Mouse (Mus musculus) hindbrain, embryonic 13.5 days (tissue): ENCODE measurements around the gene Piga. TPM values are rescaled to one million over a fixed set of nuclear protein-coding genes. Genes with fewer than 3 reads are reported as not detected.

Source experiments
- ATAC-seq: fragments of 200-750 bp; cut with Nextera tagmentation; 2 replicates; pipeline ENCODE4 v1.8.0; 2017; ENCODE audit warnings: moderate TSS enrichment; ENCODE audit not compliant: low FRiP score
- H3K27ac ChIP-seq: fragments of 300-500 bp; sonication (generic); 2 replicates; pipeline ENCODE4 v1.5.1; 2015; ENCODE audit warnings: inconsistent platforms, mild to moderate bottlenecking, moderate library complexity
- H3K27me3 ChIP-seq: fragments of 300-500 bp; sonication (generic); 2 replicates; pipeline ENCODE4 v1.6.1; 2015; ENCODE audit warnings: mild to moderate bottlenecking, inconsistent platforms
- H3K36me3 ChIP-seq: fragments of 300-500 bp; sonication (generic); 2 replicates; pipeline ENCODE4 v1.6.1; 2015; ENCODE audit warnings: mild to moderate bottlenecking, inconsistent platforms
- H3K4me1 ChIP-seq: fragments of 300-500 bp; sonication (generic); replicated peaks from 2 replicates; pipeline ENCODE4 v1.6.1; 2015; ENCODE audit warnings: inconsistent platforms
- H3K4me2 ChIP-seq: fragments of 300-500 bp; sonication (generic); 2 replicates; pipeline ENCODE4 v1.6.1; 2015; ENCODE audit warnings: inconsistent platforms, mild to moderate bottlenecking, moderate library complexity
- H3K4me3 ChIP-seq: fragments of 300-500 bp; sonication (generic); 2 replicates; pipeline ENCODE4 v1.5.1; 2015; ENCODE audit warnings: mild to moderate bottlenecking, inconsistent platforms
- H3K9ac ChIP-seq: fragments of 300-500 bp; sonication (generic); 2 replicates; pipeline ENCODE4 v1.6.1; 2015; ENCODE audit warnings: mild to moderate bottlenecking, inconsistent platforms
- H3K9me3 ChIP-seq: fragments of 300-500 bp; sonication (generic); 2 replicates; pipeline ENCODE4 v1.6.1; 2016; ENCODE audit warnings: inconsistent platforms
- WGBS: fragments of 180-500 bp; shearing (Covaris S2); methylation state at CpG from one replicate; pipeline ENCODE4 v1.1.7; 2015; 5-methylcytosine and 5-hydroxymethylcytosine counted together
- polyA plus RNA-seq: library from polyadenylated mRNA; unstranded; fragments of >200 nt; fragmentation: Nextera tagmentation; extraction: Ambion mirVana; gene quantifications from 2 replicates; pipeline ENCODE4 v1.2.1, GENCODE M21; 2015

The Piga gene
- polyA plus RNA-seq, 1 experiment from 2014 or later: 6.4 TPM

DNA sequence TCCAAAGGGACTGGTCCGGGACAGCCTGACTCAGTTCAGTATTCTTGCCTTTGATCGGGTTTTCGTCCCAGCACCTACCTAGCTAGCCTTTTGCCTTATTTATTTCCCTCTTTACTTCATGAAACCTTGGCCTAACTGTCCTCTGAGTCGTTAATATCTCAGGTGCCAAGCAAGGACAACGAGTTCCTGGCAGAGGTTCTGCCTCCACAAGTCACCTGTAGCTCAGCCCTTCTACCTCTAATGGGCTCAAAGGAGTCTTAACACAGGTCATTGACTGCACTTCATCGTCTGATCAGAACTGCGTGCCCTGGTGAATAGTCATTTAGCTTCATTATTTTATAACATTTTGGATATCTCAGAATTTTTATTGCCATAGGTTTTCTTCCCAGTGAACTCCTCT is 19.9 kb downstream of the Piga start:
- no peak overlapping the region for H3K4me3 ChIP-seq
- no peaks in the 10 kb centered on the region for H3K36me3 ChIP-seq
- H3K9me3 ChIP-seq: no peaks in the 10 kb centered on the region
- H3K27me3 ChIP-seq: peaks cover 4% of the 10 kb centered on the region; the same call in 1 of the 2 replicates
- no peak overlapping the region for H3K9ac ChIP-seq
- no peak for ATAC-seq
- no peaks in the 10 kb centered on the region for H3K4me1 ChIP-seq
- H3K4me2 ChIP-seq: no peak overlapping the region
- no peak overlapping the region for H3K27ac ChIP-seq
- WGBS: 85% methylated on average over 7 of the region's 7 CpGs

DNA sequence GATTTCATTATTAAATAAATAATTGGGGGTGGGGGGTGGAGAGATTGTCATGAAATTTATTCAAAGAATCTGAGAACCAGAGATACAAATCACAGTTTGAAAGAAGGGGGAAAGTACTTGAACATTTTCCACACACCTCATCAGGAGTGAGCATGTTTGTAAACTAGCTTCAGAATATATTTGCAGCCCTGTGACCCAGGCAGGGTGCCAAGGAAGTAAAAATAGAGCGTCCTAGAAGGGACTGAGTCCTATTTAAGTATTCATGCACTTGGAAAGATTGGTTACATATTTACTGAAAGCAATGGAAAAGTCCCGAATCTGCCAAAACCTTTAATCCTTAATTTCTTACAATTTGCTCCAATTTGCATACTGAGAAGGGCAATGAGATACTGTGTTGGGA is 20.6 kb downstream of the Piga start:
- Histone ChIP-seq H3K9me3 (no peaks in the 10 kb centered on the region), H3K4me2 (no peak overlapping the region), H3K9ac (no peak overlapping the region), H3K4me1 (no peaks in the 10 kb centered on the region), H3K27ac (no peak overlapping the region), H3K27me3 (peaks cover 4% of the 10 kb centered on the region; the same call in 1 of the 2 replicates), H3K4me3 (no peak overlapping the region), H3K36me3 (no peaks in the 10 kb centered on the region)
- no peak for ATAC-seq
- whole genome bisulfite sequencing: 74% methylated on average over 2 of the region's 2 CpGs

DNA sequence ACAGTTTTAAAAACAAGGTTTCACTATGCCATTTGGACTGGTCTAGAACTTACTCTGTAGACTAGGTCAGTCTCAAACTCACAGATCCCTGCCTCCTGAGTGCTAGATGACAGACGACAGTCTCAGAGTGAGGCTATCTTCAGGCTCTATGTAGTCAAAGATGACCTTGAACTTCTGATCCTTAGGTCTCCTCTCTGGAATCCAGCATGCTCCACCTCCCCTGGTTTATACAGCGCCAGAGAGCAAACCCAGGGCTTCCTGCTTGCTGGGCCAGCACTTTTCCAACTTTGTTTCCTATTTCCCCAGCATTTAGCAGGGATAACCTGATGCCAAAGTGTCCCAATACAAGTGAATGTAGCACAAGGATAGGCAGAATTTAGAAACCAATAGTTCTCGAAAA is 21.1 kb downstream of the Piga start:
- no peak overlapping the region for H3K4me2 ChIP-seq
- no peaks in the 10 kb centered on the region for H3K36me3 ChIP-seq
- H3K9ac ChIP-seq: no peak overlapping the region
- peaks cover 4% of the 10 kb centered on the region; the same call in 1 of the 2 replicates for H3K27me3 ChIP-seq
- no peaks in the 10 kb centered on the region for H3K4me1 ChIP-seq
- H3K27ac ChIP-seq: no peak overlapping the region
- H3K9me3 ChIP-seq: no peaks in the 10 kb centered on the region
- H3K4me3 ChIP-seq: no peak overlapping the region
- 89% methylated on average over 3 of the region's 3 CpGs for WGBS
- no peak for ATAC-seq

DNA sequence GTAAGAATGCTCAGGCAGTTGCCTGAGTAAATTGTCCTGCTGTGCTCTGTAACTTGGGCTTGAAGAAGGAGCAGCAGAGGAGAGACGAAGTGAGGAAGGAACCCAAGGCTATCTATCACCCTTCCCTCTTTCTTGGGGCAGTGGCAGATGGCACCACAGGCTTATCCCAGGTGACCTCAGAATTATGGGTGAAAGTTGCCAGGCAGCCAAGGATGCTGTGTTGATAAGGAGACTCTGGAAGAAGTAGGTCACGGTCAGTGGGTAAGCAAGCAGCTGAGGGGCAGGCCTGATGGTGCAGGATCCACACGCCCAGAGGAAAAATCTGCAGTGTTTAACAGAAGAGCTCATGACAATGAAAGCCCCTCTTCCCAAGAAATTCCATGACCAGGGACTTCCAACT is 21.7 kb downstream of the Piga start:
- Histone ChIP-seq H3K27ac (no peak overlapping the region), H3K9ac (no peak overlapping the region), H3K9me3 (no peaks in the 10 kb centered on the region), H3K36me3 (no peaks in the 10 kb centered on the region), H3K4me3 (no peak overlapping the region), H3K4me2 (no peak overlapping the region), H3K27me3 (peaks cover 4% of the 10 kb centered on the region; the same call in 1 of the 2 replicates), H3K4me1 (no peaks in the 10 kb centered on the region)
- 85% methylated on average over 3 of the region's 3 CpGs for WGBS
- ATAC-seq: no peak

DNA sequence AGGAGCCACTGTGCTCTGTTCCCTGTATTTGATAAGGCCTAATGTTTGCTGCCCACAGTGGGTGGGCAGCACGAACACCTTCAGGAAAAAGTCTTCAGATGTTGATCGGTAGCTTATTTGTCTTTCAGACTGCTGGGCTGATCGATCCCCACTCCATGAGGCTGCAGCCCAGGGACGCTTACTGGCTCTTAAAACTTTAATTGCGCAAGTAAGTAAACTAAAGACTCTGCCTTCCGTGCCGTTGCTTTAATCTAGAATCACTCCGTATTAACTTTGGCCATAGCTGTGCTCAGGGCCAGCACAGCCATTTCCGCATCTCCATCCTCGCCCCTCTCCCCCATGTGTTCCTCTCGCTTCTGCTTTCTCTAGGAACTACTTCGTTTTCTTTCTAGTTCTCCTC is 26.0 kb downstream of the Piga start:
- H3K9me3 ChIP-seq: no peaks in the 10 kb centered on the region
- H3K9ac ChIP-seq: no peak overlapping the region
- H3K36me3 ChIP-seq: no peaks in the 10 kb centered on the region
- WGBS: 89% methylated on average over 12 of the region's 12 CpGs
- H3K4me3 ChIP-seq: no peak overlapping the region
- H3K27me3 ChIP-seq: peaks cover under 1% of the 10 kb centered on the region; the same call in 1 of the 2 replicates
- H3K4me1 ChIP-seq: no peaks in the 10 kb centered on the region
- no peak overlapping the region for H3K4me2 ChIP-seq
- no peak overlapping the region for H3K27ac ChIP-seq
- ATAC-seq: no peak

DNA sequence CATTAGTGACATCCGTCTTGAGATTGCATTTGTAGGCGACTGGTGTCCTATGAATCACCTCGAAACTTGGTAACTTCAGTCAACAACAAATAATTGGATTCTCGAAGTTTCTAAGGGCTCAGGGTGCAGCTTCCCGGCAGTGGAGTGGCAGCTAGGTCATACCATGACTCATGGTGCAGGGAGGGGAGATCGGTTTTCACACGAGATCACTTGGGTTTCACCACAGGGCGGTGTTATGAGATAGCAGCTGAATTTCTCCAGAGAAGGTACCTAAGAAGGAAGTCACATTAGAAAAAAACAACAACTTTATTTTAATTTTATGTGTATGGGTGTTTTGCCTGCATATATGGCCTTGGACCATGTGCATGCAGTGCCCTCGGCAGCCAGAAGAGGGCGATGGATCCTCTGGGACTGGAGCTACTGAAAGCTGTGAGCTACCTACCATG is 26.5 kb downstream of the Piga start:
- no peak for ATAC-seq
- Histone ChIP-seq H3K4me2 (no peak overlapping the region), H3K27me3 (no peaks in the 10 kb centered on the region), H3K9me3 (no peaks in the 10 kb centered on the region), H3K36me3 (no peaks in the 10 kb centered on the region), H3K27ac (no peak overlapping the region), H3K4me1 (no peaks in the 10 kb centered on the region), H3K4me3 (no peak overlapping the region), H3K9ac (no peak overlapping the region)
- 82% methylated on average over 10 of the region's 10 CpGs for WGBS

DNA sequence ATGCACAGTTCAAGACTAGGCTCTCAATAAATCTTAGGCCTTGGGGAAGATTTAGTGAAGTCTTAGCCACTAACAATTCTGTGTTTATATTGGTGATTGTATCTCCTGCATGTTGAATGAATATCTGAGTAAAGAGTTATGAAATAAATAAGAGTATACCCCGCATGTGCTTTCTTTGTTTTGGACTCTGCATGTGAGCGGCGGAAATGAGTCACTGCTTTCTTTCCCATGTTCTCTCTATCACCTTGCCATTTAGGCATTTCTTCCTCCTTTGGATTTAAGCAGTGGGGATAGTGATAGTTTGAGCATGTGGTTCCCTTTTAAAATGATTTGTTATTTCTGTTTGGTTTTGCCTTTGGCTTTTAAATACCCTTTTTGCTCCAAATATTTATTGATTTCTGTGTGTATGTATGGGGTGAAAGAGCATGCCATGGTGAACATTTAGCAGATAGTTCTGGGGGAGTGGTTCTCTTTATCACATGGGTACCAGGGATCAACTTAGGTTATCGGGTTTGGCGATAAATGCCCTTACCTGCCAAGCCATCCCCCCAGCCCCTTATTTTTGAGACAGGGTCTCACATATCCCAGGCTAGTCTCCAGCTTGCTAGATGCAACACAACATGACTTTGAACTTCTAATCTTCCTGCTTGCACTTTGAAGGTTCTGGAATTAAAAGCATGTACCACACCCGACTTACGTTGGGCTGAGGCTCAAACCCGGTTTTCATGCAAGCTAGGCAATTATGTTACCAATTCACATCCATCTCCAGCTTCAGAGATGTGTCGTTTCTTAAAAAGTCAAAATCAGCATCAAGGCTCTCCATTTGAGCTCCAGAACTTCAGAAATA is 27.5 kb downstream of the Piga start:
- Histone ChIP-seq H3K27ac (no peak overlapping the region), H3K4me2 (no peak overlapping the region), H3K36me3 (no peaks in the 10 kb centered on the region), H3K4me3 (no peak overlapping the region), H3K27me3 (no peaks in the 10 kb centered on the region), H3K4me1 (no peaks in the 10 kb centered on the region), H3K9ac (no peak overlapping the region), H3K9me3 (no peaks in the 10 kb centered on the region)
- 94% methylated on average over 9 of the region's 9 CpGs for WGBS
- no peak for ATAC-seq

DNA sequence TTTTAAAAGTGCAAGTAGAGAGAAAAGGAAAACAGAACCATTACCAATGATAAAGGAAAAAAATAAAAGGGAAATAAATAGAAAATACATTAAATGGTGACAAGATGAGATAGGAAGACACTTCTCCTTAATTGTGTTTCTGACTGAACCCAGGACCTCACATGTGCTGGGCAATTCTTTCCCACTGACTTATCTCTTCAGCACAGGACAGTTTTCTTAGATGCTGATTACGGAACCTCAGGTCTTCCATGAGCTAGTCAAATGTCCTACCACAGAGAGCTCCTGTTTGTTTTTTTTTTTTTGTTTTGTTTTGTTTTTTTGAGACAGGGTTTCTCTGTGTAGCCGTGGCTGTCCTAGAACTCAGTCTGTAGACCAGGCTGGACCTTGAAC is 28.1 kb downstream of the Piga start:
- Histone ChIP-seq H3K27me3 (no peaks in the 10 kb centered on the region), H3K36me3 (no peaks in the 10 kb centered on the region), H3K4me2 (no peak overlapping the region), H3K27ac (no peak overlapping the region), H3K4me1 (no peaks in the 10 kb centered on the region), H3K9me3 (no peaks in the 10 kb centered on the region), H3K4me3 (no peak overlapping the region), H3K9ac (no peak overlapping the region)
- no peak for ATAC-seq
- 77% methylated on average over 2 of the region's 2 CpGs for WGBS

DNA sequence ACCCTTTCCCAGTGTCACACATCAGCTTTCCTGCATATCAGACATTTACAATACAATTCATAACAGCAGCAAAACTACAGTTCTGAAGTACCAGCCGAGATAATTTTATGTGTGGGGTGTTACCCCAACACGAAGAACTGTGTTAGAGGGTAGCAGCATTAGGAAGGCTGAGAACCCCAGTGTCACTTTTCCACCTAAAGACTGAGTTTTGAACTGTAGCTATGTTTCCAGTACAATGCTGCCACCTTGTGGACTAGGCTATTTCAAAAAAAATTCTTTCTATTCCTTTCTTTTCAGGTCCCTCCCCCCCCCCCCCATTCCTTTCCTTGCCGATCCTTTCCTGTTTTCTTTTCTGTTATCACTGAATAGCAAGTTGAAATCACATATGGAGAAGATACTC is 29.6 kb downstream of the Piga start:
- no peak for ATAC-seq
- H3K9me3 ChIP-seq: no peaks in the 10 kb centered on the region
- H3K4me2 ChIP-seq: no peak overlapping the region
- H3K27me3 ChIP-seq: no peaks in the 10 kb centered on the region
- H3K4me1 ChIP-seq: no peaks in the 10 kb centered on the region
- H3K27ac ChIP-seq: no peak overlapping the region
- no peak overlapping the region for H3K4me3 ChIP-seq
- 51% methylated on average over 3 of the region's 3 CpGs for WGBS
- H3K36me3 ChIP-seq: no peaks in the 10 kb centered on the region
- H3K9ac ChIP-seq: no peak overlapping the region

DNA sequence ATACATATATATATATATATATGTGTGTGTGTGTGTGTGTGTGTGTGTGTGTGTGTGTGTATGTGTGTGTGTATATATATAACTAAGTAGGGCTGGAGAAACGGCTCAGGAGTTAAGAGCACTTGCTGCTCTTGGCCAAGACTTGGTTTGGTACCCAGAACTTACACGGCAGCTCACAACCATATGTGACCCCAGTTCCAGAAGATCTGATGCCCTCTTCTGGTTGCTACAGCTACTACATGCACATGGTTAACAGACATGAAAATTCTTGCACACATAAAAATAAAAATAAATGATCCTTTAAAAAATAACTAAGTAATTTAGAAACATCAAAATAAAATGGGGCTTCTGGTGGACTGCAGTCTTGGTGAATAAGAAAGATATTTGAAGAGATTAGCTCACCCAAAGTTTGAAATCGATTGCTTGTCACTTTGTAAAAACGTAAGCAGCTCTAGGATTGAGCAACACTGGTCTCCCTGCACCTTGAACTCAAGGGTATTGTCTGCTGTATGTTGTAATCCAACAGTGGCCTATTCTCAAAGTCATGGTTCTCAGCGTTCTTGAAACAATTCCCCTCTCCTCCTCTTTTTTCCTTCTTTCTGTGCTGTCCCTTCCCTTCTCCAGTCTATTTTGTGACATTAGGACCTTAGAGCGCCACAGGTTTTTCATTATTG is 39.8 kb downstream of the Piga start:
- no peaks in the 10 kb centered on the region for H3K27me3 ChIP-seq
- ATAC-seq: no peak
- no peaks in the 10 kb centered on the region for H3K4me1 ChIP-seq
- H3K27ac ChIP-seq: no peak overlapping the region
- WGBS: 81% methylated on average over 6 of the region's 6 CpGs
- H3K4me3 ChIP-seq: no peak overlapping the region
- H3K4me2 ChIP-seq: no peak overlapping the region
- no peak overlapping the region for H3K9ac ChIP-seq
- no peaks in the 10 kb centered on the region for H3K36me3 ChIP-seq
- no peaks in the 10 kb centered on the region for H3K9me3 ChIP-seq
